Mouse (Mus musculus) neutrophil, adult 83 days (primary cell): Measurements from ENCODE around the gene Psma6. TPM values are rescaled to one million over a fixed set of nuclear protein-coding genes. Genes with fewer than 3 reads are reported as not detected.

ENCODE experiments used
- total RNA-seq, 2 experiments: library from RNA; stranded (reverse); gene quantifications; one replicate each; pipeline ENCODE4 v1.2.4; 2023

The Psma6 gene
- total RNA-seq: 100 to 1,000 TPM in 1 of 2 experiments, 10 to 100 TPM in 1; 91.3 to 105 TPM

GRCm38 (mm10) chr12:55384023-55384749 lies at the start of gene Psma6:
TSS of gene Psma6 (plus strand) at chr12:55384222.

Other genes with a start within 250 kb of the Psma6 start
- gene Srp54b, start 229.1 kb upstream of the Psma6 start, total RNA-seq: 10 to 100 TPM; 21.0 to 32.6 TPM
- 1 to 10 TPM; 3.8 to 5.9 TPM for gene 1700047I17Rik2, start 184.6 kb upstream of the Psma6 start, total RNA-seq
- gene Srp54c, start 154.1 kb upstream of the Psma6 start, total RNA-seq: 10 to 100 TPM; 11.2 to 15.6 TPM
- gene 1110008L16Rik, start 84.6 kb upstream of the Psma6 start, total RNA-seq: 1 to 10 TPM; 3.0 to 3.9 TPM
- gene Ppp2r3c, start 81.2 kb upstream of the Psma6 start, total RNA-seq: 10 to 100 TPM; 17.0 to 17.3 TPM
- gene Nfkbia, start 108.4 kb downstream of the Psma6 start, total RNA-seq: 100 to 1,000 TPM; 225 to 274 TPM
- not detected for gene Aldoart2, start 181.0 kb downstream of the Psma6 start, total RNA-seq
- not detected for gene Insm2, start 215.2 kb downstream of the Psma6 start, total RNA-seq